Mouse (Mus musculus) intestine, postnatal 0 days (tissue): ENCODE results near the gene Allc. TPM values are rescaled to one million over a fixed set of nuclear protein-coding genes. Genes with fewer than 3 reads are reported as not detected.

ENCODE experiments used
- ATAC-seq: fragments of 200-750 bp; cut with Nextera tagmentation; 2 replicates; pipeline ENCODE4 v1.8.0; 2017; ENCODE audit warnings: mild to moderate bottlenecking, moderate TSS enrichment, moderate library complexity
- H3K27ac ChIP-seq: fragments of 300-500 bp; sonication (generic); 2 replicates; pipeline ENCODE4 v1.5.1; 2014; ENCODE audit warnings: mild to moderate bottlenecking, low read depth, low read length, moderate library complexity
- H3K27me3 ChIP-seq: fragments of 300-500 bp; sonication (generic); replicated peaks from 2 replicates; pipeline ENCODE4 v1.6.1; 2014; ENCODE audit warnings: low read length, mixed read lengths; ENCODE audit not compliant: control insufficient read depth, insufficient read depth
- H3K36me3 ChIP-seq: fragments of 300-500 bp; sonication (generic); 2 replicates; pipeline ENCODE4 v1.6.1; 2014; ENCODE audit warnings: mild to moderate bottlenecking, moderate library complexity; ENCODE audit not compliant: control insufficient read depth, insufficient read depth
- H3K4me1 ChIP-seq: fragments of 300-500 bp; sonication (generic); replicated peaks from 2 replicates; pipeline ENCODE4 v1.6.1; 2014; ENCODE audit warnings: antibody characterized with exemption, low read length, mixed read lengths; ENCODE audit not compliant: control insufficient read depth, insufficient read depth
- H3K4me2 ChIP-seq: fragments of 300-500 bp; sonication (generic); replicated peaks from 2 replicates; pipeline ENCODE4 v1.6.1; 2014; ENCODE audit warnings: low read depth, mild to moderate bottlenecking, moderate library complexity
- H3K4me3 ChIP-seq: fragments of 300-500 bp; sonication (generic); 2 replicates; pipeline ENCODE4 v1.5.1; 2014; ENCODE audit warnings: low read depth, low read length
- H3K9ac ChIP-seq: fragments of 300-500 bp; sonication (generic); 2 replicates; pipeline ENCODE4 v1.6.1; 2014; ENCODE audit warnings: mild to moderate bottlenecking, low read depth, low read length
- H3K9me3 ChIP-seq: fragments of 300-500 bp; sonication (generic); 2 replicates; pipeline ENCODE4 v1.6.1; 2016; ENCODE audit warnings: mixed run types; ENCODE audit not compliant: control insufficient read depth
- CTCF ChIP-seq: sonication (generic); IDR thresholded peaks from 2 replicates; pipeline ENCODE4 v1.5.1; 2016; ENCODE audit warnings: low read depth, mild to moderate bottlenecking, control low read depth, antibody characterized with exemption, moderate library complexity
- WGBS: fragments of 180-500 bp; shearing (Covaris S2); extraction: QIAGEN DNeasy Blood & Tissue Kit; methylation state at CpG from one replicate; pipeline ENCODE4 v1.1.7; 2014; 5-methylcytosine and 5-hydroxymethylcytosine counted together
- polyA plus RNA-seq: library from polyadenylated mRNA; unstranded; fragments of >200 nt; fragmentation: Nextera tagmentation; extraction: Ambion mirVana; gene quantifications from 2 replicates; pipeline ENCODE4 v1.2.1, GENCODE M21; 2015

Gene Allc
- not detected in 2 replicates for polyA plus RNA-seq

GRCm38 (mm10) chr12:28582423-28582822, at the start of gene Allc:
Gene Allc, minus strand, starts transcription at chr12:28582523.
- TF ChIP-seq CTCF, result no peak
- Histone ChIP-seq H3K27ac (no peak within 1 kb of the TSS), H3K9me3 (no peaks in the 10 kb centered on the region), H3K36me3 (no peaks in the 10 kb centered on the region), H3K27me3 (no peaks in the 10 kb centered on the region), H3K4me2 (no peak within 1 kb of the TSS), H3K4me3 (no peak within 1 kb of the TSS), H3K4me1 (no peaks in the 10 kb centered on the region), H3K9ac (no peak within 1 kb of the TSS)
- 74% methylated on average over 8 of the region's 8 CpGs for WGBS
- ATAC-seq, result no peak

DNA sequence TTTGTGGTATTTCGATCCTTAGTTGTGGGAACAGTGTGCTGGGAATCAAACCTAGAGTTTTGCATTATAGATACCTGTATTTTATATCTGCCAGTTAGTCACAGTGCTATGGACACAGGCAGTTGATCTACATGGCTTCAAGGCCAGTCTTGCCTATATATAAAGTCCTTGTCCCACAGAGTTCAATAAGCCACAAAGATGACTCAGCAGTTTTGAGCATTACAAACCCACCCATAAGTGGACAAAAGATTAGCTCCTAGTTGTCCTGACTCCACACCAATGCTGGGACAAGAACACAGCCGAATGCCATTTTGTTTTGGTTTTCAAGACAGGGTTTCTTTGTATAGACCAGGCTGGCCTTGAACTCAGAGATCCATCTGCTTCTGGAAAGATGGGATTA, 46.1 kb upstream of the Allc start:
- Histone ChIP-seq H3K4me3 (no peak overlapping the region), H3K36me3 (peaks cover 51% of the 10 kb centered on the region), H3K4me2 (no peak overlapping the region), H3K27me3 (no peaks in the 10 kb centered on the region), H3K9ac (no peak overlapping the region), H3K4me1 (no peaks in the 10 kb centered on the region), H3K27ac (no peak overlapping the region), H3K9me3 (no peaks in the 10 kb centered on the region)
- 95% methylated on average over 2 of the region's 2 CpGs for WGBS
- no peak for ATAC-seq
- TF ChIP-seq CTCF, result no peak

GRCm38 (mm10) chr12:28627092-28627491, 44.8 kb upstream of the Allc start:
- H3K4me1 ChIP-seq, result no peaks in the 10 kb centered on the region
- WGBS, result 46% methylated on average over 4 of the region's 4 CpGs

DNA sequence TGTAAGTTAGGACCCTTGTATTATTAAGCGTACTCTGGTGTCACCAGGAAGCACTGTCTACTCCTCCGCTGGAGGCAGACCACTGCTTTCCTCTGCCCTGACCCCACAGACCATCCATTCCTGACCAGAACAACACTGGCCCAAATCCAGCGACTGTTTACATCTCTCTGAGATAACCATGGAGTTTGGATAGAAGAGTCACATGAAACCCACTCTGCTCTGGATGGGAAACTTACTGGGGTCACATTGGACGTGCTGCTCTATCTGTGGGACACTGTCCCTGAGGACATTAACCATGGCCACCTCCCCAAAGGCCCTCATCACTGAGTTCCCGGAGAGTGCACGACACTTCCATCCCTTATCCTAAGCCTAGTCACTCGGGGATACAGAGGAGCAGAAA, 43.1 kb upstream of the Allc start:
- Histone ChIP-seq H3K4me2 (no peak overlapping the region), H3K9ac (no peak overlapping the region), H3K27me3 (no peaks in the 10 kb centered on the region), H3K9me3 (no peaks in the 10 kb centered on the region), H3K4me3 (no peak overlapping the region), H3K27ac (no peak overlapping the region), H3K36me3 (peaks cover 21% of the 10 kb centered on the region), H3K4me1 (no peaks in the 10 kb centered on the region)
- ATAC-seq, result no peak
- WGBS, result 75% methylated on average over 7 of the region's 7 CpGs
- TF ChIP-seq CTCF, result no peak

More at GRCm38 (mm10) chr12:28627092-28627491, 44.8 kb upstream of the Allc start:
- Histone ChIP-seq H3K27me3 (no peaks in the 10 kb centered on the region), H3K9ac (no peak overlapping the region), H3K9me3 (no peaks in the 10 kb centered on the region), H3K4me2 (no peak overlapping the region), H3K36me3 (peaks cover 38% of the 10 kb centered on the region), H3K4me3 (no peak overlapping the region), H3K27ac (no peak overlapping the region)
- no peak for ATAC-seq
- TF ChIP-seq CTCF, result no peak

DNA sequence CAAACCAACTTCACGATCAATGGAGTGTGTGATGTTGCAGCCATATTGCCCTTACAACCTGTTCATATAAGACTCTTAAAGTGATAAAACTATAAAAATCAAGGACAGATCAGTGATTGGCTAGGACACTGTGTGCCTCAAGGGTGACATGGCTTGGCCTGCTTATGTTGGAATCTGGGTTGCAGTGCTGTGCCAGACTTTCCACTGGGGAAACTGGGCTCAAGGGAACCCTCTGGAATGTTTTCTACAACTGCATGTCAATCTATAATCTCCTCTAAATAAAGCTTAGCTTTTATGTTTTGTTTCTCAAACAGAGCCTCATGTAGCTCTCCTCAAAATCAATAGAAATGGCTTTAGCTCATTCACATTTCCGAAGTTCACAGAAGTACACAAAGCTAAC, 41.9 kb upstream of the Allc start:
- WGBS, result 63% methylated on average over 2 of the region's 2 CpGs
- no peak for TF ChIP-seq CTCF

DNA sequence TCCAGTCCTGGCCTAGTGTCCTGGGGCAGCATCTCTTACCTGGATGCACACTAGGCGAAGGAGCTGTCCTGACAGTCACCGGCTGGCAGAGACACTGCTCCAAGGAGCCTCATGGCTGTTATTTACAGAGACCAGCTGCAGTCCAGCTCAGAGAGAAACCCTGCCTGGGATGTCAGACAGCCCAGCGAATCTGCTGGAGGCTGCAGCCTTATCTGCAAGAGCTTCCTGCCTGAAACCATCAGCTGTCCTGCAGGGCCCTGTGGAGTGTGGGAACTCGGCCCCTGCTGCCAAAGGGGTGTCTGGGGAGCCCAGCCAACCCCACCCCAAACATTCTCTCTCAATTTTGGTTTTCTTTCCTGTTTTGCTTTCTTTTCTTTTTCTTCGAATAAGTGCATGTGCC, 40.9 kb upstream of the Allc start, which contains the start of gene Colec11:
Colec11 (minus strand) TSS at position 183 of the 400 bp plus-strand sequence.
- Histone ChIP-seq H3K4me2 (no peak within 1 kb of the TSS), H3K9ac (no peak within 1 kb of the TSS), H3K36me3 (no peaks in the 10 kb centered on the region), H3K27me3 (no peaks in the 10 kb centered on the region), H3K4me3 (no peak within 1 kb of the TSS), H3K9me3 (no peaks in the 10 kb centered on the region), H3K27ac (no peak within 1 kb of the TSS), H3K4me1 (no peaks in the 10 kb centered on the region)
- no peak for ATAC-seq
- no peak for TF ChIP-seq CTCF
- WGBS, result 29% methylated on average over 5 of the region's 5 CpGs

More for the DNA sequence above, 41.9 kb upstream of the Allc start:
- H3K4me3 ChIP-seq, result no peak overlapping the region
- H3K4me1 ChIP-seq, result no peaks in the 10 kb centered on the region
- no peak overlapping the region for H3K27ac ChIP-seq
- no peak overlapping the region for H3K4me2 ChIP-seq
- H3K9me3 ChIP-seq, result no peaks in the 10 kb centered on the region
- no peaks in the 10 kb centered on the region for H3K27me3 ChIP-seq
- H3K9ac ChIP-seq, result no peak overlapping the region
- no peak for ATAC-seq
- peaks cover 9% of the 10 kb centered on the region for H3K36me3 ChIP-seq

- no peak overlapping the region for H3K27ac ChIP-seq
Observed at GRCm38 (mm10) chr12:28622641-28623040, 40.3 kb upstream of the Allc start.

More at GRCm38 (mm10) chr12:28622641-28623040, 40.3 kb upstream of the Allc start:
- Histone ChIP-seq H3K9me3 (no peaks in the 10 kb centered on the region), H3K4me1 (no peaks in the 10 kb centered on the region), H3K36me3 (no peaks in the 10 kb centered on the region), H3K4me2 (no peak overlapping the region), H3K27me3 (no peaks in the 10 kb centered on the region), H3K9ac (no peak overlapping the region), H3K4me3 (no peak overlapping the region)
- TF ChIP-seq CTCF, result no peak
- ATAC-seq, result no peak
- 71% methylated on average over 1 of the region's 1 CpGs for WGBS
